Mouse (Mus musculus): Measurements from ENCODE around the gene Sfswap.

Gene Sfswap

DNA sequence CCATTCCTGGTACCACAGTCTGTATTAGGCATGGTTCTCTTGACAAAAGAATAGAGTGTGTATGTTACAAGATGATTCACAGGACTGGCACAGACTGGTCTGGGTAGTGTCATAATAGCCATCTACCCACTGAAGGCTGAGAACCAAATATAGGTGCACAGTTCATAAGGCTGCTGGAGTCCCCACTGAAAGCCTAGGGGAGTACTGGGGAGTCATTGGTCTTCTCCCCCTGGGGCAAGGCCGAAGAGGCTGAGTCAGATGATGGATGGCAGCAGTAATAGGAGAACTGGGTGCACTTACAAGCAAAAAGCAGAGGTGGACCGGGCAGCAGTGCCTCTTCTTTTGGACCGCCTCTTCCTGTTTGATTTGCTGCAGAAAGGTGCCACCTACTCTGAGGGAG is 32.7 kb downstream of the Sfswap start:
- no peak for DNase-seq

DNA sequence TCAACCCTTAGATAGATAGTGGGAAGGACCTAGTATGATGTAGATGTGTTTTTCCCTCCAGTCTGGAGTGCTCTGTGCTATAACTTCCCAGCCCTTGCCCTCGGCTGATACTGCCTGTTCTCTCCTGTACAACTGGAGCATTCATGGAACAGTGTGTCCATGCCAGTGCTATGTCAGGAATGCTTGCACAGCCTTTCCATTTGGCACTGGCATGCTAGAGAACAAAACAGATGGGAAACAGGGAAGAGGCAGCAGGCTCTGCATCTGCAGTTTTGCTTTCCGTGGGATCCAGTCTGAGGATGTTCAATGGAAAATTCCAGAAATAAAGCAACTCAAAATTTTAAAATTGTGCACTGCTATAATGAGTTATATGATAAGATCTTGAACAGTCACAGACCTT is 33.5 kb downstream of the Sfswap start:
- peak; percentile 66 to 78 for DNase-seq

DNA sequence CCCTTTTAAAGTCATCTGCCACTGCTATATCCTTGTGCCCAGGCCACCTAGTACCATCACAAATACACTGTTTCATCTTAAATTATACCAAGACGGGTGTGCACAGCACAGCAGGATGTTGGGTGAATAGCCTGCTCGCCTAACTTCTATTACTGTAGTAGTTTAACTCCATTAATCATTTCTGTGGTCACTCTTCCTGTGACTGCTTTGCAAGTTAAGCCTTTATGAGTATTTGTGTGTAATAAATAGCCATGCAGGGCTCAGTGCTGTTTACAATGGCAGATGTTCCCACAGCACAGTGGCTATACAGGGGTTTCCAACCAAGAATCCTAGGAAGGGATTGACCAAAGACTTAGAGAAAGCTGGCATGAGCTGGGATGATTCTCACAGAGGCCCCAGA is 34.0 kb downstream of the Sfswap start:
- DNase-seq: no peak

DNA sequence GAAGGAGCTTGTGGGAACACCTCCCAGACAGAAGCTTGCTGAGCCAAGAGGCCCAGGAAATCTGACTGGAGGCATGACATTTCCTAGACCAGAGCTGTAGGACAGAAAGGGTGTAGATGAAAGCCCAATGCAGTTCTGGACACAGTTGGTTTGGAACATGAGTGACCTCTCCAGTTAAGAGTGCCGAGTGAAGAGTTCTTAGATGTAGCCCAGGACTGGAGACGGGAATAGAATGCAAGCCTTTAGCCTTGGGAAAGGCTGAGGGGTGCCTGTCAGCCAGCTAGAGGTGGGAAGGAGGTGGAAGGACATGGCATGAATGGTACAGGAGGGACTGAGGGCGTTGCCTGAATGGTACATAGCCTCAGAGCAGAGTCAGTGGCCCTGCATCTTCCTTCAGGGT is 34.4 kb downstream of the Sfswap start:
- DNase-seq: no peak

DNA sequence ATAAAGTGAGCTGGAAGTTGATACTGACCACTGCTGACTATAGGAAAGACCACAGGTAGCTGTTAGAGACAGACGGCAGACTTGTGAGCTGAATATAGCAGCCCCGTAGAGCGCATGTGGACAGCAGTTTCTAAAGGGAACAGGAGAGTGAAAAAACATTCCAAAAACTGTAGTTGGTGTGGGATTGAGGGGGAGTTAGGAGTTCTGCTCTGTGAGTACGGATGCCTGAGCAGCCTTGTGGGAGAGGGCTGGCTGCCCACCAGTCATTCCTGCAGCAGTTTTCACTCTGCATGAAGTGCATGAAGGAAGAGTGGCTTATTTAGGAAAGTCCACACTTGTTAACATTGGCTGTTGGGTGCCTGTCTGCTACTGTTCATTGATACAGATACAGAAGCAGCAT is 37.8 kb downstream of the Sfswap start:
- no peak for DNase-seq

DNA sequence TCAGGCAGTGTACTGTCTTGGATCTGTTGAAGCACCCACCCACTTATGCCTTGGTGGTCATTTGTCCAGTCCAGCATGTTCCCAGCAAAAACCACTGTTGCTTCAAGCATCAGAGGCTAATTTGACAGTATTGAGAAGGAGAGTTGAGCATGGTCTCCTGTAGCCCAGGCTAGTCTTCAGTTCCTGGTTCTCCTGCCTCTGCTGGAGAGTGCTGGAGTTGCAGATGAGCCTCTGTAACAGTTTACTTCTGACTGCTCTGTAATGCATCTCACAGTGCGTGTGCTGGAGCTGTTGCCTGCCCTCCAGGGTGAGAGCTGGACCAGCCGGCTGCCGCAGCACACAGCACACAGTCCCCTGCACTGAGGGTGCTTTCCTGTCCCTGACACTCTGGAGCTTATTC is 41.2 kb downstream of the Sfswap start:
- DNase-seq: no peak

DNA sequence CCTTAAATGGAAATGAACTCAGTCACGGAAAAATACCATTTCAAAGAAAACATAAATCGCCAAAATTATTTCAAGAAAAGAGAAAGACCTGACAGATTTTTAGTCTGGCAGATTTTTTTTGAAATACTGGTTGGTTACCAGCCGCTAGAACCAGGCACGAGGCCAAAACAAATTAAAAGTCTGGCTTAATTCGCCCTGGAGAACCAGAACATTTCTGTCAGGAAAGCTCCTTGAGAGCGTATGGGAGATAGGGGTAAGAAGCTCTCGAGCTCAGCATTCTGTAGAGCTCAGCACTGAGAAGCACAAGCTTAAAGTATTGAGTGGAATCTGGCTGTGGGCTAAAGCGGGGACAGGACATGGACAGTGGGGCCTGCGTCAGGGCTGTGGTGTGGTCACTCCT is 44.8 kb downstream of the Sfswap start:
- no peak for DNase-seq

DNA sequence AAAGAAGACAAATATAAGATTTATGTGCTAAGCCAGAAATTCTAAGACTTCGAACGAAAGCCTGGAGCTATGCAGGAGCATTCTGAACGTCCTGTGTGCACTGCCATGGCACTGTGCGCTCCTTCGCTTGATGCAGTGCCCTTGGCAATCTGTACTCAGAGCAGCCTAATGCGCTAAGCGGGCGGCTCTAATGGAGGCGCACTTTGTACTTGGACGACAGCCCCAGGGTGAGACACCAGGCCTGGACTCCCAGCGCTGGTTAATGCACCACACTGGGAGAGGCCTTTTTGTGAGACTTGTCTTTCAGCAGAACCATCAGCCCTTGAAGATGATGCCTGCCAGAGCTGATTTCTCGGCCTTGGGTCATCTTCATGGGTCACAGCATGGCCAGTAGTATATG is 48.7 kb downstream of the Sfswap start:
- DNase-seq: no peak

DNA sequence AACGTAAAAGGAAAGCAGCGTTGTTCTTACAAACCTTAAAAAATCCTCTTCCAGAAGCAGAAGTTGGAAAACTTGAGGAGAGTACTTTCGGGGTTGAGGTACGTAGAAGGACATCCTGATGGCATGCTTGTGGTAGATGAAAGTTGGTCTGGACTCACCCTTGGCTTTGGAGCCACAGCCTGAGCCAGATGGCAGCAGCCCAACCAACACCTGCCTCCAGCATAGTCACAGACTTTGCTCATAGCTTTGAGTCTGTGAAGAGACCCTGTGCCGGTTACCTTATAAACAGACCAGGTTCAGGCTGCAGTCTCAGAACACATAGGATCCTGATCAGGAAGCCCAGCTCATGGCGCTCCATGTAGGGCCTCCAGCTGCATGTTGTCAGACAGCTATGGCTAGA is 49.8 kb downstream of the Sfswap start:
- no peak for DNase-seq

DNA sequence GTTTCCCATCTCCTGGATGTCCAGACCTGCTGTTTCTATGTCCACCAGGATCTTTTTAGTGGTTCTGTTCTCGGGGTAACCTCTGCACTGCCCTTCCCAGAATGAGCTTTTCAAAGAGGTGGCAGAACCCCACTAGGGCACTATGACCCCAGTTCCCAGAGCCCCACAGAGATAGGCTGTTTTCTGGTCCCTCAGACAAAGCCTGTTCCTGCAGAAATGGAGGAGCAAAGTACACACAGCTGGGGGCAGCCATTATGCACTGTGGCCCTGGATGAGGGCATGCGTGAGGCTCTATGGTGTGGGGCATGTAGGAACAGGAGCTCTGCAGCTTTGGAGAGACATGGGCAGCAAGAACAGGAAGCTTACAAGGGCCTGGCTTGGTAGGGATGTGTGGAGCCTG is 51.0 kb downstream of the Sfswap start:
- DNase-seq: no peak

DNA sequence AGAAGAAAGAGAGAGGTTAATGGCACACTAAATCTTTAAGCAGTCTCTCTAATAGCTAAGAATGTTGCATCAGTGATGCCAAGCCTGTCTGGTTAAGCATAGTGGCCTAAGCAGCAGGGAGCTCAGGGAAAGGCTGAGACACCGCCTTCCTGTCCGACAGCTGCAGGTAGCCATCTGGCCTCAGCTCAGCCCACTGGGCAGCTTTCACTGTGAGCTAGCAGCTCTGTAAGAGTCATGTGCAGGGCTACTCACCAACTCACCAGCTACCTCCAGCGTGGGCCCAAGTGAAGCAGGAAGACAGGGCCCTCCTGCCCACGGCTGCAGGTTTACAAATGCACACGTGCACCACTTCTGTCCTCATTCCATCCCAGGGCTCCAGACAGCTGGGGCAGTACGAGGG is 52.6 kb downstream of the Sfswap start:
- no peak for DNase-seq

DNA sequence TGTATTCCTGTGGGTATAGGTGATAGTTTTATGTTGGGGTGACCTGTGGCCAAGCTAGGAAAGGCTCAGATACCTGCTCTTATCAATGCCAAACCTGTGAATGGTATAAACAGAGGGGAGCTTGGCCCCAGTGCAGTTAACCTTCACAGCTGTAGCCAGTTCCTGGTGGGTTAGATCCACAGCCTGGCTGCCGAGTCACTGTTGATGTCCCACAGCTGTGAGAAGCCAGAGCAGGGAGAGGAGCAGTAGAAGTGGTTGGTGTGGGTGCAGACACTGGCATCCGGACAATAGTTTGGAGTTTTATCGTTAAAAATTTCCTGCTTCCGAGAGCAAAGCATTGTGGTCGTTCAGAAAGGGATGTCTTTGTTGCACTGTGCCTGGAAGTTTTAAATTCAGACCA is 57.6 kb downstream of the Sfswap start:
- no peak for DNase-seq

DNA sequence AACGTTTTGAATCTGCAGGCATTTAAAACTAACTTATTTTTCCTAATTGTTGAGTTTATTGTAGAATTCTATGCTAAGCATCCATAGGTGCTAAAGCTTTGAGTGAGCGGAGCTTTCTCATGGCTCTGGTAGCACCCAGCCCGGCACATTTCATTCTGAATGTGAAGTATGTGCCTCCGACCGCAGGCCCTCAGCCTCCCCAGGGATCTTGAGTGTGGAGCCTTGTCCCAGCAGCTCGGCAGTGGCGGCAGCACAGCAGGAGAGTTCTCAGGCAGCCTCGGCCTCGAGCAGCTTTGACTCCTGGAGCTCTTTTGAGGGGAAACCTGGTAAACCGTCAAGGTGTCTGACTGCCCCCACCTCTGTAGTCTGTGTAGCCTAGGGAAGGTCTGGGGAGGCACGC is 58.3 kb downstream of the Sfswap start:
- no peak for DNase-seq

DNA sequence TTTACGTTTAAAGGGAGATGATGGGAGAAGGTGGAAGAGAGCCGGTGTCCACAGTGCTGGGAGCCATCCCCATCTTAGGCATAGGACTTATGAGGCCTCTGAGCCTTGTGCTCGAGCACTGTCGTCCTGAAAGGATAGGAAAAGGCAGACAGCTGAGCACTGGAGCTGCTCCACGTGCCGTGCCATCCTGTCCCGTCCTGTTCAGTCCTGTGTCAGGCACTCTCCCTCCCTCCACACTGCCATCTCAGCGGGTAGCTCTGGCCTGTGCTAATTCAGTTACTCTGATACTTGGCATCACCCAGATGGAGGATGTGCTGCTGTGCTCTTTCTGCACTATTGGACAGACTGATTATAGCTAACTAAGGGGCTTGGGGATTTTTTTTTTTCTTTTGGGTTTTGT is 61.3 kb downstream of the Sfswap start:
- peak; percentile 47 to 72 for DNase-seq

DNA sequence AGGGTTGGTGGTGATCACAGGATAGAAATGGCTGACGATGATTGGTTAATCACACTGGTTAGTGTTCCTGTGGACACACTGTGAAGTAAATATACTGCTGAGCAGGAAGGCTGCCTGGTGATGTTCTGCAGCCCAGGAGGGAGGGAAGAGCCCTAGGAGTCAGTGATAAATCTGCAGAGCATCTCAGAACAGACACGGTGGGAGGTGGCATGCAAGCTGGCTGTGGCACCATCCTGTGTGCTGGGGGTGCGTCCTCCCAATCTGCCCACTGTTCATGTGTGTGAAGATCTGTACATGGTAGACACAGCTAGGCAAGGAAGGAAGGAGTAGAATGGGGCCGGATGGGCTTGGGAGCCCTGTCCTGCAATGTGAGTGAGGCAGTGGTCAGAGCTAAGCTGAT is 67.6 kb downstream of the Sfswap start:
- no peak for DNase-seq

DNA sequence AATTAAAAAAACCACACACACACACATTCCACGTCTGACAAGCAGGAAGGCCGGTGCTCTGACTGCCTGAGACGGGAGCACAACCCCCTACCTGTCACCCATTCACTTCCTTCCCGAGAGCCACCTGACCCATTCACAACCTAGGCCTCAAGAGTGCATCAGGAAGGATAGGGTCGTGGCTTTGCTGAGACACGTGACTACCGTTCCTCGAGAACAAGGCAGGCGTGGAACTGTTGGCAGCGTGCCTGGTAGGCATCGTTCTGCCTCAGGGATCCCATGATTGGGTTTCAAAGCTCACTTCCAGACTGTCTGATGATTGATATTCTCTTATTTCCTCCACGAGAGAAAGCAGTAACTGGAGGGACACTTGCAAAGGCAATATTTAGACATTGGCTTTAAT is 77.2 kb downstream of the Sfswap start:
- no peak for DNase-seq

DNA sequence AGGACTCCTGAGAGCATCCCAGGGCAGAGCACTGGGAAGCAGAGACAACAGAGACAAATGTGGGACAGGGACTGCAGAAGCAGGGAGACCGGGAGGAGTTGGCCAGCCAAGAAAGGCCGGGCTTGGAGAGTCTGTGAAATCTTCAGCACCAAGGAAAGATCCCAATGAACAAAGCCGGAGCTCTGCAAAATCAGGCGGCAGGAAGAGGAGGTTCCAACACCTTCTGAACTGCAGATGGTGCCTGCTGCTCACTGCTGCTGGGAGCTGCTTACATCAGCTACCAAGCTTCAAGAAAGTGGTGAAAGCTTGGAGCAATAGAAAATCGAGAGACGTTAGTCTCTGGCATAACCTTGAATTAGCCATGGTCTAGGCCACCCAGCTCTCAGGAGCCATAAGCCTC is 79.0 kb downstream of the Sfswap start:
- no peak for DNase-seq

DNA sequence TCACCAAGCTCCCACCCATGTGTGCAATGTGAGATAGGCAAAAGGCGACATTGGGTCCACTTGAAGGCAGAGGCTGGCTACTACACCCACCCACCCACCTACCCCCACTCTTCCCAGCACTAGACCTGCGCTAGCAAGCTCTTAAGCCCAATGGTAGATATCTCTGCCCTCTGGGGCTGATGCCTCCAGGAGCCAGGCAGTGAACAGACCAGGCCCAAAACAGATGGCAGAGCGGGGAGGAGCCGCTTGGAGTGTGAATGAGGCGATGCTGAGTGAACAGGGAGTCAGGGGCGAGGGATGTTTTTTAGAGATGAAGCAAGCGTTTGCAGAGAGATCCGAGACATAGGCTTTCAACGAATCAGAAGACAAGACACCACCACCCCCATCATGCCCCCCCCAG is 79.6 kb downstream of the Sfswap start:
- DNase-seq: no peak

DNA sequence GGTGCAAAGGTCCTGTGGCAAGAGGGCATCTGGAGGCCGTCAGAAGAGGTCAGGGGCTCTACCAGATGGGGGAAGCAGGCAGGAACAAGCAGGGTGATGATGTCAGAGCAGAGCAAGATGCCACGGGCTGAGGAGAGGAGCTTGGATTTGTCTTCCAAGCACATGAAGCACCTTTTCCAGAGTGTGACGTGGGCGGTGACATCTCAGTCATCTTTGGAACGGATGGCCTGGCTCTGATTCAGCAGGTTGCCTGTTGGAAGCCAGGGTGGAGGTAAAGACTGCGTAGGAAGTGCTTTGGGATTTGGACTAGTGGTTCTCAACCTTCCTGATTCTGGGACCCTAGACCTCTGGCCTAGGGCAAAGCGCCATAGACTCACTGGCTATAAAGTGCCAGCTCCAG is 80.0 kb downstream of the Sfswap start:
- no peak for DNase-seq

DNA sequence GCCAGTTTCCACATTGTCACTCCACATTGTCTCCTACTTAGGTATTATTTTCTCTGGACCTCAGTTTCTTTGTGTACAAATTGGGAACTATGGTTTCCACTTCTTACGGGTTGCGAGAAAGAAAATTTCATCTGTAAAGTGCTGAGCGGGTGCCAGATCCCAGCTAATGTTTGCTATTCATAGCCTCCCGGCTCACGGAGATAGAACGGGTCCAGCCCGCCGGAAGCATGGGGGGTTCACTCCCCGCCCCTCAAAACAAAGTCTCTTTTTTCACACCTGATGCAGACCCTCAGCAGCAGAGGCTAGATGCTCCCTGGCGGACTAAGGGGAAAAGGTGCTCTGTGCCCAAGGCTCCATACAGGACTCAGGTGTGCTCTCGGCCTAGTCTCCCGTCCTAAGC is 82.3 kb downstream of the Sfswap start:
- DNase-seq: no peak

DNA sequence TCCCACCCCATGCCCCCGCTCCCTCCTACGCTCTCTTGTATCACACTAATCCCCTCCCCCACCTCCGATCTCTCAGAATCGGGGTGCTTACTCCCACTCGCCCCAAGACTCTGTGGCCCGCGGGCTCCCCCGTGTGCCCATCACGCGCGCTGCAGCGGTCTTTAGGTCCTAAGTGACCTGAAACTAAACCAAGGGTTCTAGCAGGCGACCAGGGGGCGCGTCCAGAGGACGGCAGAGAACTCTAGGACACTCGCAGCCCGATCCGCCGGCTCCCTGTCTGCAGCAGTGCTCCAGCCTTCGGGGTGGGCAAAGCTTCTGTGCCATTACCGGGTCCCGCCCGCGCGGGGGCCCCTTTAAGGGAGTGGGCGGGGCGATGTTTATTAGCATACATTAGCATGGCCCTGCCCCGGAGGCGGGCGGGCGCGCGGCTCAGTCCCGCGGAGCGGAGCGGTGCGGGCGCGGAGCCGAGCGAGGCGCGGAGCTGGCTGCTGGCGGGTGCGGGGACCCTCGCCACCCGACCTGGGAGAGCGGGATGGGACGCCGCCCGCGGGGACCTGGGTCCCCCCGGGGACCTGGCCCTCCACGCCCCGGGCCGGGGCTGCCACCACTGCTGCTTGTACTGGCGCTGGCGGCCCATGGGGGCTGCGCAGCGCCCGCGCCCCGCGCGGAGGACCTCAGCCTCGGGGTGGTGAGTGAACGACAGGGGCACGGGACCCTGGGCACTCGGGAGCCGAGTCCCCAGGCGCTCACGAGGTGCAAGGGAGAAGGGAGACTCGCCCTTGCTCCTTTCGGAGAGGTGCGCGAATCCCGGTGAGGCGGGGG is 83.0 kb downstream of the Sfswap start, which contains the start of gene Mmp17:
Gene Mmp17 (plus strand): TSS at position 409 of the 822 bp plus-strand sequence.
- DNase-seq: peak; percentile 93 to 95

DNA sequence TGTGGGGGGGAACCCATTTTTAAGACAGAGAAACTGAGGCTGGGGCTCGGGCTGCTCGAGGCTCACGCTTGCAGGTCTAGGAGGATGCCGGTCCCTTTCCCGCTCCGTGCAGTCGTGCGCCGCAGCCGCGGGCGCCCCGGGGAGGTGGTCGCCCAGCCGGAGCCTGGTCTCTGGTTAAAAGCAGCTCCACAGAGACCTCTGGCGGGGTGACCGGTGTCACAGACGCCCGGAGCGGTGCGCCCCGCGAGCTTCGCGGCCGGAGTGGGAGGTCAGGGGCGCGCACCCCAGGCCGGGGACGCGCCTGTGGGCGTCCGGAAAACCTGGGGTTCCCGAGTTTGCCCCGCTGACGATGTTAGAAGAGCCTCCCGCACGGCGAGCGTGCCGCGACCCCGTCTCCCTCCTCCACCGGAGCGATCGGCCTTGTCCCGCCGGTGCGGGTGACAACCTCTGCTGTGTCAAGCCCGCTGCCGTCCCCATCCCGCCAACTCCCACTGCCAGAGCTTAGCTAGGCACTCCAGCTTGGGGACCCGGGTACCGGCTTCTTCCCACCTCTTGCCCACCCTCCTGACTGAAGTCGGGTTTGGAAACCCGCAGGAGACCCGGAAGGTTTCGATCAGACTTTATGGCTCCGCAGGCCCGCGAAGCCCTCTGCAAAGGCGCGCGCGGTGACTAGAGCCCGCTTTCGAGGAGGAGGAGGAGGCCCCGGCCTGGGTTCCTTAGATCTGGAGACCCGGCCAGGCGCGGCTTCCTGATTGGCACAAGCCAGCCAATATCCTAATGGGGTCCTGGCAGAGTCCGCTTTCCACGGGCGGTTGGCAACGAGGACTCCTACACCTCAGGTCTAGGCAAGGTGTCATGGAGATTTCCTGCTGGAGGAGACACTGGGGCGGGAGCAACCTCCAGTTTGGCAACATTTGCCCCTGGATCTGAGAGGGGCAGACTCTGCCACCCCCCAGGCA is 83.8 kb downstream of the Sfswap start:
- DNase-seq: peak; percentile 67 to 76

DNA sequence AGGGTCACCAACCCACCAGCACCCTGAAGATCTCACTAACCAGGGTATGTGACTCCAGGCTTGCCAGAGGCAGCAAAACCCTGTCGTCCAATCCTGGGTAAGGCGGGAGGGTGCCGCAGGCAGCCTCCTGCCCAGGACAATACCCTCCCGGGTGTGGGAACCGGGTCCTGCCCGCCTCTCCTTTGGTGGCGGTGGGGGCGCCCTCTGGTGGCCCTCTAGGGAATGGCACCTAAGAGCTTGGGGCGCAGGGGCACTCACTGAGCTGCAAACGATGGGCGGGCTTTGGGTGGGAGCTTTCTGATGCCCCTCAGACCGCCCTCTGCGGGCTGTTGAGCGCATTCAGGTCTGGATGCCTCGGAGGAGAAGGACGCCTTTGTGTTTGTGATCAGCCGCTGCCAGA is 85.0 kb downstream of the Sfswap start:
- peak; percentile 90 to 95 for DNase-seq

DNA sequence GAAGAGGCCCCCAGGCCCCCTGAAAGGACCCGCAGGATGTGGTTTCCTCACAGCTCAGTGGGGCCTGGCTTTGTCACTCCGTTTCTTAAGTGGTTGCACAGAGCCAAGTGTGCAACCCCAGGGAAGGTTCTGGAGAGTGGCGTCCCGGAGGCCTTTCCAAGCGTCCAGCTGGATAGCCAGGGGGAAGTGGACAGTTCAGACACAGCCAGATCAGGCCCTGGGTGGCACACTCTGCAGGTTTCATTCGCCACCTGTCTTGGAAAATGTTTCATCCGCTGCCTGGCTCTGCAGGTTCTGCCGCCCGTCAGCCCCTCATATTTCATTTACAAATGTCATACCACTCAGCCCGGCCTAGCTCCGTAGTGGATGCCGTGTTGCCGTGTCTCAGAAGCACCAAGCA is 85.5 kb downstream of the Sfswap start:
- DNase-seq: peak; percentile 63 to 68
